Mouse (Mus musculus): ENCODE data around the gene Sds. TPM values are rescaled to one million over a fixed set of nuclear protein-coding genes. Genes with fewer than 3 reads are reported as not detected.

Sds gene
- total RNA-seq, 1 experiment from 2014 or later, result 28.1 TPM

GRCm38 (mm10) chr5:120514754-120515153 is 38.4 kb downstream of the Sds start:
- DNase-seq, result peak; percentile 58

- DNase-seq, result no peak
Observed at GRCm38 (mm10) chr5:120515451-120515850, 39.1 kb downstream of the Sds start.

- DNase-seq, result peak; percentile 63
Observed at GRCm38 (mm10) chr5:120516221-120516984, 40.1 kb downstream of the Sds start.

- peak; percentile 71 for DNase-seq
Observed at GRCm38 (mm10) chr5:120517552-120517951, 41.2 kb downstream of the Sds start.

GRCm38 (mm10) chr5:120522649-120523048 is 46.3 kb downstream of the Sds start:
- DNase-seq, result peak; percentile 75

- no peak for DNase-seq
Observed at GRCm38 (mm10) chr5:120524736-120525135, 48.4 kb downstream of the Sds start.

GRCm38 (mm10) chr5:120525737-120526136 is 49.4 kb downstream of the Sds start:
- DNase-seq, result no peak

GRCm38 (mm10) chr5:120526311-120526710 is 50.0 kb downstream of the Sds start:
- DNase-seq, result no peak

- no peak for DNase-seq
Observed at GRCm38 (mm10) chr5:120527296-120527964, 51.1 kb downstream of the Sds start.

- no peak for DNase-seq
Observed at GRCm38 (mm10) chr5:120531631-120532030, 55.3 kb downstream of the Sds start.

Other genes starting within 250 kb of the Sds start
- gene Lhx5, start 44.8 kb upstream of the Sds start, total RNA-seq (2021), result not detected in 2 replicates
- gene Sdsl, start 3.7 kb upstream of the Sds start, total RNA-seq (2021), result 43.0 and 43.7 TPM in 2 replicates
- 63.6 and 70.5 TPM in 2 replicates for gene Plbd2, start 27.1 kb downstream of the Sds start, total RNA-seq (2021)
- gene Slc8b1, start 34.6 kb downstream of the Sds start, total RNA-seq (2021), result 33.5 and 35.6 TPM in 2 replicates
- 56.5 and 57.5 TPM in 2 replicates for gene Tpcn1, start 112.1 kb downstream of the Sds start, total RNA-seq (2021)
- gene Iqcd, start 112.5 kb downstream of the Sds start, total RNA-seq (2021), result 0.30 and 0.48 TPM in 2 replicates
- gene Rita1, start 136.1 kb downstream of the Sds start, total RNA-seq (2021), result 15.6 and 16.0 TPM in 2 replicates
- gene Ddx54, start 136.2 kb downstream of the Sds start, total RNA-seq (2021), result 38.6 and 45.9 TPM in 2 replicates
- 0.63 and 0.98 TPM in 2 replicates for gene Cfap73, start 157.7 kb downstream of the Sds start, total RNA-seq (2021)
- 8.3 and 13.1 TPM in 2 replicates for gene Rasal1, start 172.3 kb downstream of the Sds start, total RNA-seq (2021)
- gene Dtx1, start 235.4 kb downstream of the Sds start, total RNA-seq (2021), result 7.3 and 8.0 TPM in 2 replicates